Mouse (Mus musculus) mammary gland, adult 2 months (tissue): Measurements from ENCODE around the gene Sos2. TPM values are rescaled to one million over a fixed set of nuclear protein-coding genes. Genes with fewer than 3 reads are reported as not detected.

Experiments
- polyA plus RNA-seq: library from polyadenylated mRNA; depleted of rRNA; stranded (reverse); fragments of >200 nt; gene quantifications from 2 replicates; pipeline ENCODE4 v1.2.3, GENCODE M21; 2012; ENCODE audit warnings: low replicate concordance; rRNA removed

Sos2 gene
- polyA plus RNA-seq, result 13.7 and 27.4 TPM in 2 replicates

GRCm38 (mm10) chr12:69681566-69682061 lies at the start of gene Sos2:
Gene Sos2 (minus strand): TSS chr12:69681852.

GRCm38 (mm10) chr12:69724711-69725460 lies 43.2 kb upstream of the Sos2 start, which contains the start of the genes L2hgdh and Atp5s:
Gene L2hgdh (minus strand): TSS chr12:69724873.
Gene Atp5s (plus strand): TSS chr12:69724950.

DNA sequence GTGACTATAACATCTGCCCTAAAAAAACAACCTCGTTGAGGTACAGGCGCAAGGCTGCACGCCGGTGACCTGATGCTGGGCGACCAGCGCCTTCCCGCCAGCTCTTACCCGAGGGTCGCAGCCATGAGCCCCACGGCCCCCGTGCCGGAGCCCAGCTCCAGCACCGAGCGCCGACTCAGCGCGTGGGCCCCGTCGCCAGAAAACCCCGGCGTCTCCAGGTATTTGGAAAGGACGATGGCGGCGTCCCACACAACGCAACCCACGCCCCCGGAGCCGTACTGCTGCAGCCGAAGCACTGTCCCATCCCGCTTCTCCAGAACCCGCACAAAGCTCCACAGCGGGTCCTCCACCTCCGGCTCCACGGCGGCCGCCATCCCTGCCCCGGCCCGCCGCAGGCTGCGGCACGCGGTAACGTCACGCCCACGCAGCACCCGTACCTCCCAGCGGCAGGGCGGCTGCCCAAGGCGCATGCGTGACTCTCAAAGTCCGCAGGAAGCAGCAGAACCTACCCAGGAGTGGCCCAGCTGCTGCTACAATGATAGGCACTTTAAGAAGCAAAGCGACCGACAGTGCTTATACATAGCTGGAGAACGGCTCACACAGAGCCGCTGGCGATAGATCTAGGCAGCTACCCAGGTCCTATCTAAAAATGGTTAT lies 98.9 kb downstream of the Sos2 start, which contains the start of gene Vcpkmt:
TSS of gene Vcpkmt (minus strand) at position 416 of the 657 bp plus-strand sequence.

Other genes with a start within 250 kb of the Sos2 start
- gene Vcpkmt, start 98.8 kb downstream of the Sos2 start, polyA plus RNA-seq, result 5.0 and 5.3 TPM in 2 replicates
- gene L2hgdh, start 43.0 kb upstream of the Sos2 start, polyA plus RNA-seq, result 3.4 and 8.3 TPM in 2 replicates
- gene Atp5s, start 43.1 kb upstream of the Sos2 start, polyA plus RNA-seq, result 17.1 and 20.7 TPM in 2 replicates
- 0.29 and 0.92 TPM in 2 replicates for gene Cdkl1, start 109.4 kb upstream of the Sos2 start, polyA plus RNA-seq
- gene Atl1, start 210.8 kb upstream of the Sos2 start, polyA plus RNA-seq, result 1.1 and 1.7 TPM in 2 replicates
- gene Map4k5, start 211.3 kb upstream of the Sos2 start, polyA plus RNA-seq, result 5.5 and 15.0 TPM in 2 replicates